Mouse (Mus musculus): ENCODE results near the gene Scgb1b7.
"Not testable (repeated sequence)": the region's sequence is repeated elsewhere in the genome, so short reads cannot be mapped to it uniquely, and the experiment has no call there.

The Scgb1b7 gene

GRCm38 (mm10) chr7:31712365-31712764, at the start of gene Scgb1b7:
Scgb1b7 (plus strand) TSS chr7:31712665.
- in situ Hi-C loops (cut with MboI, MseI): loop anchor here (5.0 kb wide), 1 partner anchor 730 kb away; the partner anchor contains the start of gene Scgb1b29

GRCm38 (mm10) chr7:31705657-31706056, 6.8 kb upstream of the Scgb1b7 start, which contains the start of gene Scgb2b7:
Scgb2b7 (minus strand) TSS chr7:31705757.
- in situ Hi-C loops (cut with MboI, MseI): not testable (repeated sequence)

Measured in T-helper 1 cell (primary cell).